Mouse (Mus musculus) intestine, postnatal 0 days (tissue): Measurements from ENCODE around the gene Ryr2. TPM values are rescaled to one million over a fixed set of nuclear protein-coding genes. Genes with fewer than 3 reads are reported as not detected.

Experiments used
- ATAC-seq: fragments of 200-750 bp; cut with Nextera tagmentation; 2 replicates; pipeline ENCODE4 v1.8.0; 2017; ENCODE audit warnings: mild to moderate bottlenecking, moderate TSS enrichment, moderate library complexity
- H3K27ac ChIP-seq: fragments of 300-500 bp; sonication (generic); 2 replicates; pipeline ENCODE4 v1.5.1; 2014; ENCODE audit warnings: mild to moderate bottlenecking, low read depth, low read length, moderate library complexity
- H3K27me3 ChIP-seq: fragments of 300-500 bp; sonication (generic); replicated peaks from 2 replicates; pipeline ENCODE4 v1.6.1; 2014; ENCODE audit warnings: low read length, mixed read lengths; ENCODE audit not compliant: control insufficient read depth, insufficient read depth
- H3K36me3 ChIP-seq: fragments of 300-500 bp; sonication (generic); 2 replicates; pipeline ENCODE4 v1.6.1; 2014; ENCODE audit warnings: mild to moderate bottlenecking, moderate library complexity; ENCODE audit not compliant: control insufficient read depth, insufficient read depth
- H3K4me1 ChIP-seq: fragments of 300-500 bp; sonication (generic); replicated peaks from 2 replicates; pipeline ENCODE4 v1.6.1; 2014; ENCODE audit warnings: antibody characterized with exemption, low read length, mixed read lengths; ENCODE audit not compliant: control insufficient read depth, insufficient read depth
- H3K4me2 ChIP-seq: fragments of 300-500 bp; sonication (generic); replicated peaks from 2 replicates; pipeline ENCODE4 v1.6.1; 2014; ENCODE audit warnings: low read depth, mild to moderate bottlenecking, moderate library complexity
- H3K4me3 ChIP-seq: fragments of 300-500 bp; sonication (generic); 2 replicates; pipeline ENCODE4 v1.5.1; 2014; ENCODE audit warnings: low read depth, low read length
- H3K9ac ChIP-seq: fragments of 300-500 bp; sonication (generic); 2 replicates; pipeline ENCODE4 v1.6.1; 2014; ENCODE audit warnings: mild to moderate bottlenecking, low read depth, low read length
- H3K9me3 ChIP-seq: fragments of 300-500 bp; sonication (generic); 2 replicates; pipeline ENCODE4 v1.6.1; 2016; ENCODE audit warnings: mixed run types; ENCODE audit not compliant: control insufficient read depth
- CTCF ChIP-seq: sonication (generic); IDR thresholded peaks from 2 replicates; pipeline ENCODE4 v1.5.1; 2016; ENCODE audit warnings: low read depth, mild to moderate bottlenecking, control low read depth, antibody characterized with exemption, moderate library complexity
- WGBS: fragments of 180-500 bp; shearing (Covaris S2); extraction: QIAGEN DNeasy Blood & Tissue Kit; methylation state at CpG from one replicate; pipeline ENCODE4 v1.1.7; 2014; 5-methylcytosine and 5-hydroxymethylcytosine counted together
- polyA plus RNA-seq: library from polyadenylated mRNA; unstranded; fragments of >200 nt; fragmentation: Nextera tagmentation; extraction: Ambion mirVana; gene quantifications from 2 replicates; pipeline ENCODE4 v1.2.1, GENCODE M21; 2015

Ryr2 gene
- polyA plus RNA-seq, 1 experiment from 2014 or later: 0.74 TPM

DNA sequence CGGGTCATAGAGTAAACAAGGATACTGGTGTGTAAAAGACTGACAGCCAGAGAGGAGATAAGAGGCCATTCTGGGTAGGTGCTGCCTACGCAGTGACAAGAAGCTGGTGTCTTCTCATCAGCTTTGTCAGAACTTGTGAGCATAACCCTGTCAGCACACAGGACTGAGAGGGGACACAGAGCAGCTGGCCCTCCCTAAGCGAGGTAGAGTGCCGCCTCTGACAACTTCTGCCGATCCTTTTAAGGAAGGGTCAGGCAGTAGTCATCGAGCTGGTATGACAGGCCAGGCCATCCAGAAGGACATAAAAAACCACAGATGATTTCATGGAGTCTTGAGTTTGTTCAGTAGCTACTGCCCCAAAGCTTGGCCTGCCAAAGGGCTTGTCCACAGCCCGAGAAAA lies 26.8 kb upstream of the Ryr2 start:
- no peak overlapping the region for H3K4me2 ChIP-seq
- no peaks in the 10 kb centered on the region for H3K4me1 ChIP-seq
- no peak overlapping the region for H3K4me3 ChIP-seq
- no peak overlapping the region for H3K27ac ChIP-seq
- ATAC-seq: no peak
- WGBS: 51% methylated on average over 7 of the region's 7 CpGs
- no peaks in the 10 kb centered on the region for H3K9me3 ChIP-seq
- no peak overlapping the region for H3K9ac ChIP-seq
- no peak for TF ChIP-seq CTCF
- H3K27me3 ChIP-seq: no peaks in the 10 kb centered on the region
- no peaks in the 10 kb centered on the region for H3K36me3 ChIP-seq

DNA sequence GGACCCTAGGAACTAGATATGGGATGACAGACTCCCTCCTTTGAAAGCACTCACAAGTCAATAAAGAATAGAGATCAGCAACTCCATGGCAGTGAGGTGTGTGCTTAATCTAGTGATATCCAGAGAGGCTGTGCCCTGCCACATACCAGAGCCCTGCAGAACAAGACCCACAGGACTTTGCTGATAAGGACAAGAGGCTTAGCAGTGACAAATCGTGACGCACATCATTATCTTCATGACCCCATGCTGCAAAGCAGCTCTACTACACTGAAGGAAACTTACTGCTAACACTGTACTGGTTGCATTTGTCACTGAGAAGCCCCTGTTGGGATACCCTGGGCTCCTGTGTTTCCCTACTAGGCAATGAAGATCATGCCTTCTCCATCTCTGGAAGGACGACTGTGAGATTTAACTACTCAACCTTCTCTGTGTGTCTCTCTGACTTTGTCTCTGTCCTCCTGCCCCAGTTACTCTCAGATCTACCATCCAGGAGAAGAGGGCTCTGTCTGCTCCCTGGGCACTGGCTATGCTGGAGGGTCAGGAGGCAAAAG lies 25.5 kb upstream of the Ryr2 start:
- Histone ChIP-seq H3K4me3 (no peak overlapping the region), H3K4me1 (no peaks in the 10 kb centered on the region), H3K27ac (no peak overlapping the region), H3K9me3 (no peaks in the 10 kb centered on the region), H3K9ac (no peak overlapping the region), H3K36me3 (no peaks in the 10 kb centered on the region), H3K27me3 (no peaks in the 10 kb centered on the region), H3K4me2 (no peak overlapping the region)
- TF ChIP-seq CTCF: no peak
- no peak for ATAC-seq
- WGBS: 49% methylated on average over 3 of the region's 3 CpGs

DNA sequence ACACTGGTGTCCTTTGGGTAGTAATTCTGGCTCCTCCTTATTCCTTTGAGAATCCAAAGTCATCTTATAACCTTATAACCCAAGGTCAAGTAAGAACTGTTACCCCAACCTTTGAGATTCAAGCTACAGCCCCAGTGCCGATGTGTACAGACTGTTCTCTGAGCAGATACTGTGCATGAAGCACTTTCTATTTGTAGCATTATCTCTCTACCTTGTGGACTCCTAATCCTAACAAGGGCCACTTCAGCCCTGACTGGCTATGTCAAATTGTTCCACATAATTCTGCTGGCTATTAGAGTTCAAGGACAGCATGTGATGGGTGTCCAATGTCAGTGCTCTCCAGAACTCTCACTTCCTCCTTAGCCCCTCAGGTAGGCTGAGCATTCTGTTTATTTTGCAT lies 22.4 kb upstream of the Ryr2 start:
- Histone ChIP-seq H3K27ac (no peak overlapping the region), H3K27me3 (no peaks in the 10 kb centered on the region), H3K4me2 (no peak overlapping the region), H3K36me3 (no peaks in the 10 kb centered on the region), H3K9ac (no peak overlapping the region), H3K9me3 (no peaks in the 10 kb centered on the region), H3K4me1 (no peaks in the 10 kb centered on the region), H3K4me3 (no peak overlapping the region)
- WGBS: 87% methylated on average over 1 of the region's 1 CpGs
- no peak for TF ChIP-seq CTCF
- ATAC-seq: no peak

DNA sequence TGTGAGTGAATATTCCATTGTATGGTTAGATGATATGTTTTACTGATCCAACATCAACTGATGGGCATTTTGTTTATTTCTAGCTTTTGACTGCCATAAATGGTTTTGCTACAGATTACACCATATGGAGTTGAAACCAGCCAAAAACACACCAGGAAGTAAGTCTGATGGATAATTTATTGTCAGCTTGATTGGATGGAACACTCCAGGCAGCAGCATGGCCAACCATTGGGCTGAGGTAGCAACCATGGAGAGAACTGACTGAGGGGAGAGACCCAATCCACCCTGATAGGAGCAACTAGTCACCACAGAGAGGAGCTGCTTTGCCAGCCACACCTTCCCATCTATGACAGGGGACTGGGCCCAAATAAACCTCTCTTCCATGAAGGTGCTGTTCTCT lies 19.4 kb upstream of the Ryr2 start:
- no peaks in the 10 kb centered on the region for H3K9me3 ChIP-seq
- ATAC-seq: no peak
- H3K36me3 ChIP-seq: no peaks in the 10 kb centered on the region
- no peak overlapping the region for H3K9ac ChIP-seq
- no peaks in the 10 kb centered on the region for H3K27me3 ChIP-seq
- no peak overlapping the region for H3K4me2 ChIP-seq
- no peaks in the 10 kb centered on the region for H3K4me1 ChIP-seq
- no peak overlapping the region for H3K4me3 ChIP-seq
- no peak for TF ChIP-seq CTCF
- no peak overlapping the region for H3K27ac ChIP-seq

DNA sequence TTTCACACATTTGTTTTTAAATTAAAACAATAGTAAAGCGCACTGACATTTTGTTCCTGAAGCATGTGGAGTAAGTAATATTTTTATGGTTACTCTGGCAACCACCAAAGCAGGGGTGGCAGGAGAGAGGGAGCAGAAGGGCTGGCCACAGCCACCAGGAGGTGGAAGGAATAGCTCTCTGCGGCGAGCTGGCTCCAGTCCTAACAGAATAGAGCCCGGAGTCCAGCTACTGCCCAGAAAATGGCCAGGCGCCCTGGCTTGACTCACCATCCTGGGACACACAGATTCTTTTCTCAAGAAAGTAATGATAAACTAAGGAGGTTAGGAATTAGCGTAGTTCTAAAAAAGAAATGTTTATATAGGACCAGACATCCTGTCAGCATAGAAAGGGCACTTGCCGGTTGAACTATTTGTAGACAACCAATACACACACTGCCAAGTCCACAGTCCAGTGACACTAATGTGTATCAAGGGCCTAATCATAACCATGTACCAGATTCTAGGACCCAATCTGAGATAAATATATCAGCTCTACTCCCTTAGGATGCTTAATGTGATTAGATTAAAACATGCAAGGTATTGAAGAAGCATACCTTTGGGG lies 18.3 kb upstream of the Ryr2 start:
- no peak overlapping the region for H3K4me3 ChIP-seq
- no peak overlapping the region for H3K27ac ChIP-seq
- no peaks in the 10 kb centered on the region for H3K36me3 ChIP-seq
- TF ChIP-seq CTCF: no peak; the same call in 1 of the 2 replicates
- H3K4me2 ChIP-seq: no peak overlapping the region
- no peaks in the 10 kb centered on the region for H3K9me3 ChIP-seq
- no peak for ATAC-seq
- no peaks in the 10 kb centered on the region for H3K4me1 ChIP-seq
- H3K9ac ChIP-seq: no peak overlapping the region
- 52% methylated on average over 7 of the region's 7 CpGs for WGBS
- H3K27me3 ChIP-seq: no peaks in the 10 kb centered on the region

DNA sequence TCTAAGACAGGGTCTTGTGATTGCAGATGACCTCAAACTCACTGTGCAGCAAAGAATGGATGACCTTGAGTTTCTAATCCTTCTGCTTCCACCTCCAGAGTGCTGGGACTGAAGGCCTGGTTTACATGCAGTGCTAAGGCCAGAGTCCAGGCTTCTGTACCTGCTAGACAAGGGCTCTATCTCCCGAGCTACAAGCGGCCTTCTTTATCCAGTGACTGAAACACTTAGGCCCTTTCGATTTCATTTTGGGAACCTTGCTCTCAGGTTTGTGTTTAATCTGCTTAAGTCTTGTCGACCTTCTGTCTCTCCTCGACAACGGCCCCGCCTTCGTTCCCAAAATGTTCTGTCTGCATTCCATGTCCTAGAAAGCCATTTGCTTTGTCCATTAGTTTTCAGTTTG lies 8.8 kb upstream of the Ryr2 start:
- Histone ChIP-seq H3K27me3 (no peaks in the 10 kb centered on the region), H3K4me2 (no peak overlapping the region), H3K27ac (no peak overlapping the region), H3K36me3 (no peaks in the 10 kb centered on the region), H3K9me3 (no peaks in the 10 kb centered on the region), H3K4me1 (no peaks in the 10 kb centered on the region), H3K9ac (no peak overlapping the region), H3K4me3 (no peak overlapping the region)
- 83% methylated on average over 8 of the region's 8 CpGs for WGBS
- TF ChIP-seq CTCF: no peak
- ATAC-seq: no peak

DNA sequence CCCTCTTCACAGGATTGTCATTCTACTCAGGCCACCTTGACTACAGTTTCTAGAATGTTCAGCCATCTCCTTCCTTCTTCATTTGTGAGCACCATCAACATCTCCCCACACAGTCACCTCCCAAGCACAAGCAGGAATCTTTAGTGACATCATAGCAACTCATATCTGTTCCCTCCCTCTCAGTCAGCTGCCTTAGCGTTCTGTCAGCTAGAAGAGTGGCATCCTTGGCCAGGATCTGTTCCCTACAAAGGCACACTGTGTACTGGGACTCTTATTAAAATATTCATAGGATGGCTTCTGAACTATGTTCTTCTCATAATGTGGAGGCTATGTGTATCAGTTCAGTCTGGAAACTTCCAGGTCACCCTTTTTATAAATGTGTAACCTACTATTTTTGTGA lies 8.1 kb upstream of the Ryr2 start:
- Histone ChIP-seq H3K4me3 (no peak overlapping the region), H3K27ac (no peak overlapping the region)
- WGBS: 74% methylated on average over 1 of the region's 1 CpGs

More for the DNA sequence above, 8.1 kb upstream of the Ryr2 start:
- Histone ChIP-seq H3K4me1 (no peaks in the 10 kb centered on the region), H3K9me3 (no peaks in the 10 kb centered on the region), H3K36me3 (no peaks in the 10 kb centered on the region), H3K27me3 (no peaks in the 10 kb centered on the region), H3K9ac (no peak overlapping the region), H3K4me2 (no peak overlapping the region)
- TF ChIP-seq CTCF: no peak
- no peak for ATAC-seq
